Mouse (Mus musculus): ENCODE data around the gene Cryl1. TPM values are rescaled to one million over a fixed set of nuclear protein-coding genes. Genes with fewer than 3 reads are reported as not detected.

The Cryl1 gene
- 9.2 and 9.7 TPM in 2 replicates for polyA plus RNA-seq (2014; fragmentation: Nextera tagmentation; extraction: Ambion mirVana)

- Histone ChIP-seq H3K36me3 (ENCODE audit: control insufficient read depth, insufficient read depth, low read length) (no peaks in the 10 kb centered on the region), H3K4me2 (ENCODE audit: low read depth, low read length) (peak within 1 kb of the TSS; percentile 76), H3K9ac (replicated peaks; ENCODE audit: low read depth, low read length) (peak within 1 kb of the TSS; percentile 66), H3K4me3 (ENCODE audit: low read depth, low read length) (peak within 1 kb of the TSS; percentile 53), H3K27me3 (ENCODE audit: control insufficient read depth, insufficient read depth, low read length) (no peaks in the 10 kb centered on the region), H3K27ac (ENCODE audit: low read depth, low read length) (no peak within 1 kb of the TSS), H3K4me1 (ENCODE audit: control insufficient read depth, insufficient read depth, low read length) (no peaks in the 10 kb centered on the region), H3K9me3 (ENCODE audit: control insufficient read depth, low read length) (no peaks in the 10 kb centered on the region)
- ATAC-seq (ENCODE audit: low read depth) = peak; percentile 100
- WGBS = 3% methylated on average over 43 of the region's 43 CpGs
Measured at GRCm38 (mm10) chr14:57398065-57398757, at the start of gene Cryl1. TSS of gene Cryl1 (minus strand) at chr14:57398529.

GRCm38 (mm10) chr14:57430451-57430850, 32.1 kb upstream of the Cryl1 start:
- WGBS = 91% methylated on average over 2 of the region's 2 CpGs
- H3K27me3 ChIP-seq (ENCODE audit: control insufficient read depth, insufficient read depth, low read length) = no peaks in the 10 kb centered on the region

GRCm38 (mm10) chr14:57424212-57424561, 25.9 kb upstream of the Cryl1 start:
- Histone ChIP-seq H3K9ac (replicated peaks; ENCODE audit: low read depth, low read length) (peak overlapping the region; percentile 63), H3K27me3 (ENCODE audit: control insufficient read depth, insufficient read depth, low read length) (no peaks in the 10 kb centered on the region), H3K4me1 (ENCODE audit: control insufficient read depth, insufficient read depth, low read length) (no peaks in the 10 kb centered on the region), H3K4me2 (ENCODE audit: low read depth, low read length) (peak overlapping the region; percentile 69), H3K4me3 (ENCODE audit: low read depth, low read length) (peak overlapping the region; percentile 65), H3K27ac (ENCODE audit: low read depth, low read length) (peak overlapping the region; percentile 46; the same call in 1 of the 2 replicates), H3K9me3 (ENCODE audit: control insufficient read depth, low read length) (no peaks in the 10 kb centered on the region), H3K36me3 (ENCODE audit: control insufficient read depth, insufficient read depth, low read length) (no peaks in the 10 kb centered on the region)
- WGBS = under 1% methylated on average over 24 of the region's 24 CpGs
- peak; percentile 86; the same call in 1 of the 2 replicates for ATAC-seq (ENCODE audit: low read depth)

More at GRCm38 (mm10) chr14:57430451-57430850, 32.1 kb upstream of the Cryl1 start:
- Histone ChIP-seq H3K27ac (ENCODE audit: low read depth, low read length) (no peak overlapping the region), H3K4me3 (ENCODE audit: low read depth, low read length) (no peak overlapping the region), H3K4me2 (ENCODE audit: low read depth, low read length) (no peak overlapping the region), H3K4me1 (ENCODE audit: control insufficient read depth, insufficient read depth, low read length) (no peaks in the 10 kb centered on the region), H3K9ac (replicated peaks; ENCODE audit: low read depth, low read length) (no peak overlapping the region), H3K9me3 (ENCODE audit: control insufficient read depth, low read length) (no peaks in the 10 kb centered on the region), H3K36me3 (ENCODE audit: control insufficient read depth, insufficient read depth, low read length) (no peaks in the 10 kb centered on the region)
- no peak for ATAC-seq (ENCODE audit: low read depth)

GRCm38 (mm10) chr14:57423432-57424211, 25.3 kb upstream of the Cryl1 start, which contains the start of gene Ift88:
TSS of gene Ift88 (plus strand) at chr14:57424062.
- ATAC-seq (ENCODE audit: low read depth) = peak; percentile 99
- H3K4me1 ChIP-seq (ENCODE audit: control insufficient read depth, insufficient read depth, low read length) = no peaks in the 10 kb centered on the region
- no peaks in the 10 kb centered on the region for H3K9me3 ChIP-seq (ENCODE audit: control insufficient read depth, low read length)
- peak within 1 kb of the TSS; percentile 63 for H3K9ac ChIP-seq (replicated peaks; ENCODE audit: low read depth, low read length)
- peak within 1 kb of the TSS; percentile 46; the same call in 1 of the 2 replicates for H3K27ac ChIP-seq (ENCODE audit: low read depth, low read length)
- H3K4me3 ChIP-seq (ENCODE audit: low read depth, low read length) = peak within 1 kb of the TSS; percentile 65
- peak within 1 kb of the TSS; percentile 69 for H3K4me2 ChIP-seq (ENCODE audit: low read depth, low read length)
- 5% methylated on average over 34 of the region's 42 CpGs for WGBS
- H3K36me3 ChIP-seq (ENCODE audit: control insufficient read depth, insufficient read depth, low read length) = no peaks in the 10 kb centered on the region
- H3K27me3 ChIP-seq (ENCODE audit: control insufficient read depth, insufficient read depth, low read length) = no peaks in the 10 kb centered on the region

GRCm38 (mm10) chr14:57417187-57417586, 18.9 kb upstream of the Cryl1 start:
- no peak overlapping the region for H3K4me3 ChIP-seq (ENCODE audit: low read depth, low read length)
- H3K27me3 ChIP-seq (ENCODE audit: control insufficient read depth, insufficient read depth, low read length) = no peaks in the 10 kb centered on the region
- H3K27ac ChIP-seq (ENCODE audit: low read depth, low read length) = no peak overlapping the region
- no peaks in the 10 kb centered on the region for H3K4me1 ChIP-seq (ENCODE audit: control insufficient read depth, insufficient read depth, low read length)
- WGBS = 97% methylated on average over 2 of the region's 2 CpGs
- no peak overlapping the region for H3K9ac ChIP-seq (replicated peaks; ENCODE audit: low read depth, low read length)
- no peak overlapping the region for H3K4me2 ChIP-seq (ENCODE audit: low read depth, low read length)
- no peaks in the 10 kb centered on the region for H3K36me3 ChIP-seq (ENCODE audit: control insufficient read depth, insufficient read depth, low read length)
- ATAC-seq (ENCODE audit: low read depth) = no peak
- H3K9me3 ChIP-seq (ENCODE audit: control insufficient read depth, low read length) = no peaks in the 10 kb centered on the region

- ATAC-seq (ENCODE audit: low read depth) = no peak
- Histone ChIP-seq H3K27ac (ENCODE audit: low read depth, low read length) (no peak overlapping the region), H3K4me2 (ENCODE audit: low read depth, low read length) (no peak overlapping the region), H3K4me1 (ENCODE audit: control insufficient read depth, insufficient read depth, low read length) (no peaks in the 10 kb centered on the region), H3K27me3 (ENCODE audit: control insufficient read depth, insufficient read depth, low read length) (no peaks in the 10 kb centered on the region), H3K36me3 (ENCODE audit: control insufficient read depth, insufficient read depth, low read length) (no peaks in the 10 kb centered on the region), H3K9ac (replicated peaks; ENCODE audit: low read depth, low read length) (no peak overlapping the region), H3K4me3 (ENCODE audit: low read depth, low read length) (no peak overlapping the region), H3K9me3 (ENCODE audit: control insufficient read depth, low read length) (no peaks in the 10 kb centered on the region)
- WGBS = 64% methylated on average over 7 of the region's 7 CpGs
Measured at GRCm38 (mm10) chr14:57412166-57412565, 13.8 kb upstream of the Cryl1 start.

- no peaks in the 10 kb centered on the region for H3K9me3 ChIP-seq (ENCODE audit: control insufficient read depth, low read length)
- no peak overlapping the region for H3K9ac ChIP-seq (replicated peaks; ENCODE audit: low read depth, low read length)
- peak; percentile 54; the same call in 1 of the 2 replicates for ATAC-seq (ENCODE audit: low read depth)
- no peak overlapping the region; the same call in 1 of the 2 replicates for H3K4me3 ChIP-seq (ENCODE audit: low read depth, low read length)
- H3K36me3 ChIP-seq (ENCODE audit: control insufficient read depth, insufficient read depth, low read length) = no peaks in the 10 kb centered on the region
- WGBS = 10% methylated on average over 6 of the region's 6 CpGs
- no peak overlapping the region for H3K27ac ChIP-seq (ENCODE audit: low read depth, low read length)
- H3K4me1 ChIP-seq (ENCODE audit: control insufficient read depth, insufficient read depth, low read length) = no peaks in the 10 kb centered on the region
- peak overlapping the region; percentile 16; the same call in 1 of the 2 replicates for H3K4me2 ChIP-seq (ENCODE audit: low read depth, low read length)
- H3K27me3 ChIP-seq (ENCODE audit: control insufficient read depth, insufficient read depth, low read length) = no peaks in the 10 kb centered on the region
Measured at GRCm38 (mm10) chr14:57409106-57409505, 10.8 kb upstream of the Cryl1 start.

- no peak overlapping the region for H3K27ac ChIP-seq (ENCODE audit: low read depth, low read length)
- H3K4me1 ChIP-seq (ENCODE audit: control insufficient read depth, insufficient read depth, low read length) = no peaks in the 10 kb centered on the region
- no peak overlapping the region for H3K4me3 ChIP-seq (ENCODE audit: low read depth, low read length)
- no peaks in the 10 kb centered on the region for H3K27me3 ChIP-seq (ENCODE audit: control insufficient read depth, insufficient read depth, low read length)
- ATAC-seq (ENCODE audit: low read depth) = no peak
- no peak overlapping the region for H3K4me2 ChIP-seq (ENCODE audit: low read depth, low read length)
- H3K9me3 ChIP-seq (ENCODE audit: control insufficient read depth, low read length) = no peaks in the 10 kb centered on the region
- no peaks in the 10 kb centered on the region for H3K36me3 ChIP-seq (ENCODE audit: control insufficient read depth, insufficient read depth, low read length)
- 81% methylated on average over 8 of the region's 8 CpGs for WGBS
- H3K9ac ChIP-seq (replicated peaks; ENCODE audit: low read depth, low read length) = no peak overlapping the region
Measured at GRCm38 (mm10) chr14:57408100-57408499, 9.8 kb upstream of the Cryl1 start.
